Mouse (Mus musculus): Measurements from ENCODE around the gene Map2k2.
"Not testable (repeated sequence)": the region's sequence is repeated elsewhere in the genome, so short reads cannot be mapped to it uniquely, and the experiment has no call there.

Map2k2 gene

GRCm38 (mm10) chr10:81105565-81106112 is at the start of gene Map2k2:
Map2k2 (plus strand) TSS chr10:81105915.
- peak; percentile 92 for ATAC-seq (ENCODE audit: insufficient number of reproducible peaks, low FRiP score, low TSS enrichment)

DNA sequence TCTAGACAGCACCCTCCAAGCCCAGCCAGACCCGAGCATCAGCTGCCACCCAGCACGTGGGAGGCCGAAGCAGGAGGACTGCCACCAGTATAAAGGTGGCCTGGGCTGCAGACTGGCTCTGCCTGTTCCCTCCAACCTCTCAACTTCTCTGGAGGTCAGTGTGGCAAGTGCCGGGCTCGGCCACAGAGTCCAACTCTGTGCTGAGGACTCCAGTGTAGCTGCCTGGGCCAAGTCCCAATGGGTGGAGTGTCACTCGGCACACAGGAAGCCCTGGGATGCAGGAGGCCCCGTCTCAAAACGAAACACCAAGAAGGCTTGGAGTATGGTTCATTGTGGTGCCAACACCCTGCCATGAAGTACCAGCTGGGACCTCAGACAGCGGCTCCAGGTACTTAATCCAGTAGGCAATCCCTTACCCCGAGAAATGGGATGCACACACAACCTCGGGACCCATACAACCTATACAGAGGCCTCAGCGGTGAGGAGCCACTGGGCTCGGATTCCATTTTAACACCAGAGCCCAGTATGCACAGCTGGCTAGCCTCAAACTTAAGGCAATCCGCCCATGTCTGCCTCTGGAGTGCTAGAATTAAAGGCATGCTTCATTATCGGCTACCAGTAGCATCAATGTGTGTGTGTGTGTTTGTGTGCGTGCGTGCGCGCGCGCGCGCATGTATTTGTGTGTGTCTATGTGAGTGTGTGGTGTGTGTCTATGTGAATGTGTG is 48.1 kb upstream of the Map2k2 start:
- no peak for ATAC-seq (ENCODE audit: insufficient number of reproducible peaks, low FRiP score, low TSS enrichment)

GRCm38 (mm10) chr10:81058896-81059295 is 46.8 kb upstream of the Map2k2 start:
- no peak for ATAC-seq (ENCODE audit: insufficient number of reproducible peaks, low FRiP score, low TSS enrichment)

DNA sequence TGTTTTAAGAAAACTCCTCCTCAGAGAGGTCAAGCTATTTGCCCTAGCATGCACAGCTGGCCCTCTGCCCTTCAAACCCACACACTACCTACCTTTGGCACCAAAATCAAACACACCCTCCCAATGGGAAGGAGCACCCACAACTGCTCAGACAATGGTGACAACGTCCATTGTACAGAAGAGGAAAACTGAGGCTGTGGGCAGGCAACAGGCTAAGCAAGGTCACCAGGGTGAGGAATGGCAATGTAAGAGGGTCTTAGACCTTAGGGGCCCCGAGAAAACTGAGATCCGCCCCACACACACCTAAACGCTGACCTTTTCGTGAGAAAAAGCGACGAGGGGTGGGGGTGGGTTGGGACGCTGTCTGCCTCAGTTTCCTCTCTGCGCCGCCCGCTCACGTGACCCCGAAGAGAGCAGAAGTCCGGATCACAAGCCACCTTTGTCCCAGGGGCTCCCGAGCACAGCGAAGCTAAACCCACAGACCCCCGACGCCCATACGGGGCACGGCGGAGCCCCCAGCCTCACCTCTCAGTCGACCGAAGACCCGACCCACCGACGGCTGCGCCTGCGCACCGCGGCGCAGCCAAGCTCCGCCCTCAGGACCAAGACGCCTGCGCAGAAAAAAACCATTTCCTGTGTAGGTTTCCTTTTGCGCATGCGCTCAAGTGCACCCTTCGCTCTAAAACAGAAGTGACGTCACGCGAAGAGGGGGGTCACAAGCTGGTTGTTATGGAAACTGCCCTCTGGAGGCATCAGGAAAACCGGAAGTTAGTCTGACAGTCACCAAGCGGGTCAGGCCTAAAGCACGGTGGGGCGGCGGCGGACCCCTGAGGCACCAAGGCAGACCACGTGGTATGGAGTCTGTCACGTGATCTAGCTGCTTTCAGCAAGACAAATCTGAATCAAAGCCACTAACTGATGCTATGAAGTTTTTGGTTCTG is 45.8 kb upstream of the Map2k2 start, which contains the start of gene Sgta:
Gene Sgta, minus strand, starts transcription at position 579 of the 941 bp plus-strand sequence.
- peak; percentile 92 for ATAC-seq (ENCODE audit: insufficient number of reproducible peaks, low FRiP score, low TSS enrichment)

DNA sequence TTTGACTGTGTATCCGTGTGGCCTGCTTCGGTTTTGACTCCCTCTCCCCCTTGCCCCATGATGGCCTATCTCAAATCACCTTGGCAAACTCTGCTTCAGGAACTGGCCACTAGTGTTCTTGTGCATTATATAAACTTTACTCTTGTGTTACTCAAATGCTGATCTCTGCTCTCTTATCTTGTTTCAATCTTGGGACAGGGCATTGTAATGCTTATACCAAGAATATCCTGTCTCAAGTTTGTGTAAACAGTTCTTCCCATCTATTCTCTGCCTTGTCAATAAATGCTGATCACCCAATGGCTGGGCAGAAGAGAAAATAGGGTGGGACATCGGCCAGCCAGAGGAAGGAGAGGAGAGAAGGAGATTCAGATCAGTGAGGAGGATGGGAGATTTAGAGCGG is 43.0 kb upstream of the Map2k2 start:
- no peak for ATAC-seq (ENCODE audit: insufficient number of reproducible peaks, low FRiP score, low TSS enrichment)

- not testable (repeated sequence) for ATAC-seq (ENCODE audit: insufficient number of reproducible peaks, low FRiP score, low TSS enrichment)
Measured at GRCm38 (mm10) chr10:81064519-81064918, 41.2 kb upstream of the Map2k2 start.

DNA sequence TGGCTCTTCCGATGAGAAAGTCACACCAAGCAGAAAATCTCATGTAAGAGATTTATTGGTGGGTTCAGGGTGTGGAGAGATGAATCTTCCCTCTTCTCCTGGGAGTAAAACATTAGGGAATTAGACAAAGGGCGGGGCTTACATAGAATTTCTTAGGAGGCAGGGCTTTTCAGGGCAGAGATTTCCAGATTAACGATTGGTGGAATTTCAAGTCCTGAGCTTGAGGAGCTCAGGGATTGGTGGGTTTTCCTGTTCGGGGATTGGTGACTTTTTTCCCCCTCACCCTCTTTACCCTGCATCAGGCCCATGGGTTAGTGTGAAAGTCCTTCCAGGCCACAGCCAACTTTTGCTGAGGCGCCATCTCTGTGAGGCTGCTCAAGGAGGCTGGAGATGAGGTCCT is 37.0 kb upstream of the Map2k2 start:
- no peak for ATAC-seq (ENCODE audit: insufficient number of reproducible peaks, low FRiP score, low TSS enrichment)

- ATAC-seq (ENCODE audit: insufficient number of reproducible peaks, low FRiP score, low TSS enrichment): peak; percentile 93
Measured at GRCm38 (mm10) chr10:81069836-81070235, 35.9 kb upstream of the Map2k2 start, which contains the start of gene Thop1. Thop1 (plus strand) TSS chr10:81070035.

DNA sequence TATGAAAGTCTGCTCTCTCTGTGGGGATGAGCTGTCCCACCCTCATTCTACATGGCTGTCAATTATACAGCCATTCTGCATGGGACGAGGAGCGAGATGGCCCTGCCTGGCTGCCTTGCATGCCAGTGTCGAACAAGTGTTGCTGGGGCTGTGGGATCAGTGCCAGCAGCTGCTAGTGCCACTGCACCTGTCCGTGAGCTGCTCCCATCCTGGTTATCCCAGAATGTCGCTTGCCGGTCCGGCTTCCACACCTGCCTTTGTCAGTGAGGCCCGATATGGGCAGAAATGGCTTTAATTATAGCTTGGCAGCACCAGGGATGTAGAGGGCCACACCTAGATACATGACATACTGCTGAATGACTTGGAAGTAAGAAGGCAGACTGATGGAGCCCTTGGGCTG is 33.4 kb upstream of the Map2k2 start:
- no peak for ATAC-seq (ENCODE audit: insufficient number of reproducible peaks, low FRiP score, low TSS enrichment)

DNA sequence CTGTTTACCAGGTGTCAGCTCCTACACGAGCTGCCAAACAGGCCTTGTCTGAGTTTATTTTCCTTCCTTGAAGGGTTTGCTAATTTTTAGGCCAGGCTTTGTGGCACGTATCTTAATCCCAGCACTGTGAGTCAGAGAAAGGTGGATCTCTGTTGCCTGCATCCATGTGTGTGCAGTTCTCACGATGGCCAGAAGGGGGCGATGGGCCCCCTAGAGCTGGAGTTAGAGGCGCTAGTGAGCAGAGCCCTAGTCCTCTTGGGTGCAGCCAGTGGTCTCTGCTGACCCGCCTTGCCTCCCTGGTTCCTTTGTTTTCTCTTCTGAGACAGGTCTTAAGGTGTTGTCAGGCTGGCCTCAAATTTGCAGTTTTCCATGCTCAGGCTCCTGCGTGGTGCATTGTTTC is 32.3 kb upstream of the Map2k2 start:
- no peak for ATAC-seq (ENCODE audit: insufficient number of reproducible peaks, low FRiP score, low TSS enrichment)

DNA sequence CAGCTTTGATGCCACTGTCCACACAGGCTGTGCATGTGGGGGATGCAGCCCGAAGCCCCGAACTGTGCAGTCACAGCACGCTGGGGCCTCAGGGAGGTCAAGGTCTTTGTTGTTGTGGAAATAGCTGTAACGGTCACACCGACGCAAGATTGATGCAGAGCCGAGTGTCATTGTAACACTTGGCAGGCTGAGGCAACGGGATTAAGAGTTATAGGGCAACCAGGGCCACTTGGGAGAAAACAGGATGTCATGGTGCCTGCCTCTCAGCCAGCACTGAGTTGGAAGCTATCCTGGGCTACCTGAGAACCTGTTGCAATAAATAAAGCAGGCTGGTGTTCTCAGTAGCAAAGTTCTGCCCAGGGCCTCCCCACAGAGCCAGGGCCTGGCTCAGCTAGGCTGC is 30.0 kb upstream of the Map2k2 start:
- ATAC-seq (ENCODE audit: insufficient number of reproducible peaks, low FRiP score, low TSS enrichment): no peak

GRCm38 (mm10) chr10:81076356-81076755 is 29.4 kb upstream of the Map2k2 start:
- no peak for ATAC-seq (ENCODE audit: insufficient number of reproducible peaks, low FRiP score, low TSS enrichment)

GRCm38 (mm10) chr10:81077916-81078315 is 27.8 kb upstream of the Map2k2 start:
- ATAC-seq (ENCODE audit: insufficient number of reproducible peaks, low FRiP score, low TSS enrichment): no peak

DNA sequence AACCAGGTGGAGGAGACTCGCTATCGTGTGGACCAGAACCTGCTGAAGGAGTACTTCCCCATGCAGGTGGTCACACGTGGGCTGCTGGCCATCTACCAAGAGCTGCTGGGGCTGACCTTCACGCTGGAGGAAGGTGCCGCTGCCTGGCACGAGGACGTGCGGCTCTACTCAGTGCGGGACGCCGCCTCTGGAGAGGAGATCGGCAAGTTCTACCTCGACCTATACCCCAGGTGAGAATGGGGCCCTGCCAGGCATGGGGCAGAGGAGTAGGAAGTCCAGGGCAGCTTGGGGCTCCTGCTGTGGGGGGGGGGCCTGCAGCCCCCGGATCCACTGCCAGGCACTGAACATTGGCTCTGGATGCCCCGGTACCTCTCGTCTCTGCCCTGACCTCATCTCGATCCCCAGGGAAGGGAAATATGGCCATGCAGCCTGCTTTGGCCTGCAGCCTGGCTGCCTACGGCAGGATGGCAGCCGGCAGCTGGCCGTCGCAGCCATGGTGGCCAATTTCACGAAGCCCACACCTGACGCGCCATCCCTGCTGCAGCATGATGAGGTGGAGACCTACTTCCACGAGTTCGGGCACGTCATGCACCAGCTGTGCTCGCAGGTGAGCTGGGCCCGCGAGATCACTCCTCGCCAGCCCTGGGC is 25.6 kb upstream of the Map2k2 start:
- ATAC-seq (ENCODE audit: insufficient number of reproducible peaks, low FRiP score, low TSS enrichment): no peak

DNA sequence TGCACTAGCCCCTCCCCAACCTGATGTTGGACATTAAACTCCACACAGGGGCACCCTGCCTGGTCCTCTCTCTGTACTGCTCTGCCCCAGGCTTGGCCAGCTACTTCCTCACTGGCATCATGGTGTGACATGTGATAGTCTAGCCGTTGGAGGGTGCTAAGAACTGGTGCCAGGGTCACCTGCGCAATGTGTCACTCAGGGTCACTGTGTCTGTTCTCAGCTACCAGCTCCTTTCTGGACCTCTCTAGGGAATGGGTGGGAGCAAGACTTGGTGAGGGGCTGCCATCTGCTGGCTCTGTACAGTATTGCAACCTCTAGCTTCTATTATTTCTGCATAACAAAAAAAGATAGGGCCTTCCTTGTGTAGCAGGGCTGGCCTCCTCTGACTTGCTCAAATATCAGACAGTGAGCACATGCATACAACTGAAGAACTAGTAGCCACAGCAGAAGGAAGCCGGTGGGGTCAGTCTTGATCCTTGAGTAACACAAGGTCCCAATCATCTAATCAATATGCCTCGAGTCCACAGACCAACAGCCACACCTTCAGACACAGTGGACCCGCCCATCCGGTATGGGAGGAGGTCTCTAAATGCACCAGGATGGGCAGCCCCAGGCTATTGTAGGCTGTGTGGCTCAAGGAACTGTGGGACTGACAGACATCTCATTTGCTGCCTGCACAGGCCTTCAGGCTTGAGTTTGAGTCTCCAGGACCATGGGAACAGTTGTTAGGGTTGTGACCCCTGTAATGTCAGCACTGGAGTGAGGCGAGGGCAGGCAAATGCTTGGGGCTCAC is 23.4 kb upstream of the Map2k2 start:
- 0 out of 2 replicates have a peak, but pooled peaks have one; percentile 24 for ATAC-seq (ENCODE audit: insufficient number of reproducible peaks, low FRiP score, low TSS enrichment)

DNA sequence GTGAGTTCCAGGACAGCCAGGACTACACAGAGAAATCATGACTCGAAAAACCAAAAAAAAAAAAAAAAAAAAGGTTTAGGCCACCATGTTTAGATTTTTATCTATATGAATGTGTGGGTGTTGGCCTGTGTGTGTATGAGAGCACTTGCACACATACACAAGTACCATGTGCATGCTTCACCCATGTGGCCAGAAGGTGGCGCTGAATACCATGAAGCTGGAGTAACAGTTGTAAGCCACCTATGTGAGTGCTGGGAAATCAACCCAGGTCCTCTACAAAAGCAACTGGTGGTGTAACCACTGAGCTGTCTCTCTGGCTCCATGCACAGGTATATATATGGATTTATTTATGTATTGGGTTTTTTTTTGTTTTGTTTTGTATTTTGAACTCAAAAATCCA is 18.7 kb upstream of the Map2k2 start:
- ATAC-seq (ENCODE audit: insufficient number of reproducible peaks, low FRiP score, low TSS enrichment): no peak

DNA sequence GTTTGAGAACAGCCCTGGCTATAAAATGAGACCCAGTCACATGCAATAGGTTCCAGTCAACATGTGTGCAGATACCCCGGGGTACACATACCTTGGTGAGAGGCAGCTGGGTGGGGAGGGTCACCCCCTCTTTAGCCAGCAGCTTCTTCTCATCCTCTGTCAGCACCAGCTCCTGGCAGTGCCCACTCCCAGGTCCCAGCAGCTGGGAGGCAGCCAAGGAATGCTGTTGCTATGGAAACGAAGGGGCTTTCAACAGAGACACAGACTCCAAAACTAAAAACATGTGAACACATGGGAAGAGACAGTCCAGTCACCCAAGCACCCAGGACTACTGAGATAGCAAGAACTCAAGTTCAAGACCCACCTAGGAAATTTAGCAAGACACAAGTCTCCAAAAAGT is 16.5 kb upstream of the Map2k2 start:
- no peak for ATAC-seq (ENCODE audit: insufficient number of reproducible peaks, low FRiP score, low TSS enrichment)

DNA sequence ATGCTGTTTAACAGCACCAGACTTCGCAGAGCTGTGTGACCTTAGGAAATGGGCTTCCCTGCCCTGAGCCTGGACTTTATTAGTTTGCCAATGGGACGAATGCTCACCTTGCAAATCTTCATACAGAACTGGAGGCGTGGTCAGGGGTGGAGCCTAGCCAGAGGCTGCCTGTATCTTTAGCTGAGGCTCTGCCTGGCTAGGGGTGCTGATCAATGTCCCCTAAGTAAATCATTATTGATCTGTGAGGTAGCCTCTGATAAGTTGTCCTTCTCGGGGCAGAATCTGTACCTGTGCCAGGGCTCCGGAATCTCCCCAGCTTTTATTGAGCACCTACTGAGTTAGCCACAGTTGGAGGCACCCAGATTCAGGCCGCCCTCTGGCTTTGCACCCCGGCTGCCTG is 15.1 kb upstream of the Map2k2 start:
- ATAC-seq (ENCODE audit: insufficient number of reproducible peaks, low FRiP score, low TSS enrichment): no peak

GRCm38 (mm10) chr10:81092465-81093250 is 13.1 kb upstream of the Map2k2 start:
- ATAC-seq (ENCODE audit: insufficient number of reproducible peaks, low FRiP score, low TSS enrichment): no peak

All from cerebellum, adult (tissue).